Mouse (Mus musculus) E14TG2a.4 (cell line): Measurements from ENCODE around the gene Stx11.
"Not testable (repeated sequence)": the region's sequence is repeated elsewhere in the genome, so short reads cannot be mapped to it uniquely, and the experiment has no call there.

ENCODE experiments used
- CTCF ChIP-seq: conservative IDR thresholded peaks from 2 replicates; pipeline ENCODE4 v1.5.1; 2014; ENCODE audit warnings: low read length
- POU5F1 ChIP-seq: IDR thresholded peaks from 2 replicates; pipeline ENCODE4 v1.6.1; 2014; ENCODE audit warnings: low read length, borderline replicate concordance

DNA sequence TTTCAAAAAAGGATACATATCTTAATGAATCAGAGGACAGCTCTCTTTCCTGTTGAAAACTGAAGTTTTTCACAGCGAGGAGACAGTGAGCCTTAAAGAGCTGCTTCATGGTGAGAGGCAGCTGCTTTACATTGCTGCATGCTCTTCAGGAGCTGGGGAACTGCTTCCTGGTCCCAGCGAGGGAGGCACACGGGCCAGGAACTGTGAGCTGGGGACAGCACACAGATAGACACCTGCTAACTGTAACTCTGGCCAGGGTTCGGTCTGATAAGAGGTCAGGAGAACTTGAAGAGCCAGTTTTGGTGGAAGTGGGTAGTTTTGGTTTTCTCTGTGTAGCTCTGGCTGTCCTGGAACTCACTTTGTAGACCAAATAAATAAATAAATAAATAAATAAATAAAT lies 12.7 kb downstream of the Stx11 start:
- TF ChIP-seq CTCF, POU5F1: not testable (repeated sequence)
